Mouse (Mus musculus): ENCODE results near the gene Gm20721.
"Not testable (repeated sequence)": the region's sequence is repeated elsewhere in the genome, so short reads cannot be mapped to it uniquely, and the experiment has no call there.

Gene Gm20721

GRCm38 (mm10) chr2:174329663-174330615 is 16.6 kb downstream of the Gm20721 start:
- peak; percentile 65 to 66 for DNase-seq

GRCm38 (mm10) chr2:174328926-174329662 is 17.4 kb downstream of the Gm20721 start:
- peak; percentile 54 to 61 for DNase-seq

GRCm38 (mm10) chr2:174328358-174328905 is 18.1 kb downstream of the Gm20721 start:
- DNase-seq = peak; percentile 14 to 19

- peak; percentile 31 to 46 for DNase-seq
Measured at GRCm38 (mm10) chr2:174327295-174327981, 19.1 kb downstream of the Gm20721 start.

- no peak for DNase-seq
Measured at GRCm38 (mm10) chr2:174326481-174326880, 20.0 kb downstream of the Gm20721 start.

- DNase-seq = no peak
Measured at GRCm38 (mm10) chr2:174325989-174326388, 20.5 kb downstream of the Gm20721 start.

- no peak for DNase-seq
Measured at GRCm38 (mm10) chr2:174316661-174317060, 29.9 kb downstream of the Gm20721 start.

- DNase-seq = not testable (repeated sequence)
Measured at GRCm38 (mm10) chr2:174315445-174315844, 31.1 kb downstream of the Gm20721 start.

GRCm38 (mm10) chr2:174312661-174313060 is 33.9 kb downstream of the Gm20721 start:
- no peak for DNase-seq

- DNase-seq = peak; percentile 50 to 64
Measured at GRCm38 (mm10) chr2:174312118-174312647, 34.3 kb downstream of the Gm20721 start.

GRCm38 (mm10) chr2:174311613-174312012 is 34.9 kb downstream of the Gm20721 start:
- DNase-seq = no peak

GRCm38 (mm10) chr2:174310913-174311514 is 35.5 kb downstream of the Gm20721 start:
- DNase-seq = no peak

- no peak for DNase-seq
Measured at GRCm38 (mm10) chr2:174307903-174308302, 38.6 kb downstream of the Gm20721 start.

- no peak for DNase-seq
Measured at GRCm38 (mm10) chr2:174305646-174306045, 40.9 kb downstream of the Gm20721 start.

- no peak for DNase-seq
Measured at GRCm38 (mm10) chr2:174302526-174302925, 44.0 kb downstream of the Gm20721 start.

GRCm38 (mm10) chr2:174300666-174301065 is 45.8 kb downstream of the Gm20721 start:
- DNase-seq = no peak

GRCm38 (mm10) chr2:174300186-174300585 is 46.3 kb downstream of the Gm20721 start:
- DNase-seq = no peak

- DNase-seq = no peak
Measured at GRCm38 (mm10) chr2:174299771-174300160, 46.7 kb downstream of the Gm20721 start.

- DNase-seq = no peak
Measured at GRCm38 (mm10) chr2:174299091-174299770, 47.3 kb downstream of the Gm20721 start.

GRCm38 (mm10) chr2:174298471-174298870 is 48.0 kb downstream of the Gm20721 start:
- DNase-seq = no peak

- no peak for DNase-seq
Measured at GRCm38 (mm10) chr2:174297851-174298250, 48.7 kb downstream of the Gm20721 start.

Measured in thymus, adult 18-20 months (tissue).